Mouse (Mus musculus) midbrain, postnatal 0 days (tissue): ENCODE data around the gene Mrc2. TPM values are rescaled to one million over a fixed set of nuclear protein-coding genes. Genes with fewer than 3 reads are reported as not detected.

Experiments used
- ATAC-seq: fragments of 200-750 bp; cut with Nextera tagmentation; 2 replicates; pipeline ENCODE4 v1.8.0; 2017; ENCODE audit warnings: moderate number of reproducible peaks, mild to moderate bottlenecking, moderate TSS enrichment, moderate library complexity; ENCODE audit not compliant: low FRiP score
- DNase-seq: peaks from one replicate; pipeline ENCODE4 v3.0.0-alpha.2; 2015; ENCODE audit warnings: low spot score
- H3K27ac ChIP-seq: fragments of 300-500 bp; sonication (generic); 2 replicates; pipeline ENCODE4 v1.5.1; 2014; ENCODE audit warnings: low read depth, mild to moderate bottlenecking, low read length, mixed read lengths
- H3K27me3 ChIP-seq: fragments of 300-500 bp; sonication (generic); 2 replicates; pipeline ENCODE4 v1.6.1; 2014; ENCODE audit warnings: low read length, control low read depth, mixed read lengths; ENCODE audit not compliant: insufficient read depth
- H3K36me3 ChIP-seq: fragments of 300-500 bp; sonication (generic); 2 replicates; pipeline ENCODE4 v1.6.1; 2014; ENCODE audit warnings: low read length, control low read depth, mixed read lengths; ENCODE audit not compliant: insufficient read depth
- H3K4me1 ChIP-seq: fragments of 300-500 bp; sonication (generic); 2 replicates; pipeline ENCODE4 v1.6.1; 2014; ENCODE audit warnings: mild to moderate bottlenecking, control low read depth, antibody characterized with exemption, low read length, mixed read lengths; ENCODE audit not compliant: insufficient read depth
- H3K4me2 ChIP-seq: fragments of 300-500 bp; sonication (generic); 2 replicates; pipeline ENCODE4 v1.6.1; 2014; ENCODE audit warnings: low read depth, mild to moderate bottlenecking, low read length, mixed read lengths; ENCODE audit not compliant: poor library complexity, severe bottlenecking
- H3K4me3 ChIP-seq: fragments of 300-500 bp; sonication (generic); 2 replicates; pipeline ENCODE4 v1.5.1; 2014; ENCODE audit warnings: low read depth, mild to moderate bottlenecking, low read length, moderate library complexity
- H3K9ac ChIP-seq: fragments of 300-500 bp; sonication (generic); replicated peaks from 2 replicates; pipeline ENCODE4 v1.6.1; 2014; ENCODE audit warnings: mild to moderate bottlenecking, low read length, moderate library complexity, mixed read lengths; ENCODE audit not compliant: poor library complexity, severe bottlenecking
- H3K9me3 ChIP-seq: fragments of 300-500 bp; sonication (generic); 2 replicates; pipeline ENCODE4 v1.6.1; 2016; ENCODE audit warnings: low read length, control low read depth
- CTCF ChIP-seq: IDR thresholded peaks from 2 replicates; pipeline ENCODE4 v1.5.1; 2016; ENCODE audit warnings: antibody characterized with exemption, mild to moderate bottlenecking
- WGBS: fragments of 180-500 bp; shearing (Covaris S2); extraction: QIAGEN DNeasy Blood & Tissue Kit; methylation state at CpG from one replicate; pipeline ENCODE4 v1.1.7; 2014; 5-methylcytosine and 5-hydroxymethylcytosine counted together
- polyA plus RNA-seq: library from polyadenylated mRNA; unstranded; fragments of >200 nt; fragmentation: Nextera tagmentation; extraction: Ambion mirVana; gene quantifications from 2 replicates; pipeline ENCODE4 v1.2.1, GENCODE M21; 2015
- total RNA-seq: library from RNA; depleted of rRNA; stranded (reverse); fragments of >200 nt; gene quantifications from 2 replicates; pipeline ENCODE4 v1.2.3, GENCODE M21; 2014

Mrc2 gene
- total and polyA plus RNA-seq, 2 experiments from 2014 or later, result 3.4 to 20.5 TPM

DNA sequence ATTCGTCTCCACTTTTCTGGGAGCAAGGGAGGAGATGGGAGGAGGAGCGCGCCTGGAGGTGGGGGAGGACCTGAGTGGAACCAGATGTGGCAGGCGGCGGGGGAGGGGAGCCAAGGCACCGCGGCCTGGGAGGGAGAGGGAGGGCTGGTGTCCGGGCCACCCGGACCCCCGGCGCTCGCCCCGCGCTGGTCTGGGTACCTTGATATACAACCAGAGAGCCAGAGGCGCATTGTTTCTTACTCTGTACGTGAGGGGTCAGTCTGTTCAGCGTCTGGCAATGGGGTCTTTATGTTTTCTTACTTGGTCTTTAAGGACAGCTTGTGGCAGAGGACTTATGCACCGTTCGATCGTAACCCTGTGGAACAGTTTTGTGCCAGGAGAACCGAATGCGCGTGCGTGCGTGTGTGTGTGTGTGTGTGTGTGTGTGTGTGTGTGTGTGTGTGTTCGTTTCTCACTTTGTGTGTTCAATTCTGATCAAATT is 698 bp downstream of the Mrc2 start:
- Histone ChIP-seq H3K36me3 (no peaks in the 10 kb centered on the region), H3K27me3 (0 out of 2 replicates have a peak, but pooled peaks cover 10% of the 10 kb centered on the region), H3K9ac (peak overlapping the region; percentile 48; the same call in 1 of the 2 replicates), H3K9me3 (no peaks in the 10 kb centered on the region), H3K4me2 (peak overlapping the region; percentile 99), H3K27ac (no peak overlapping the region), H3K4me1 (0 out of 2 replicates have a peak, but pooled peaks cover 6% of the 10 kb centered on the region), H3K4me3 (peak overlapping the region; percentile 53)
- no peak for TF ChIP-seq CTCF
- DNase-seq (peak; percentile 19), ATAC-seq (0 out of 2 replicates have a peak, but pooled peaks have one; percentile 6)
- 4% methylated on average over 24 of the region's 26 CpGs for WGBS

DNA sequence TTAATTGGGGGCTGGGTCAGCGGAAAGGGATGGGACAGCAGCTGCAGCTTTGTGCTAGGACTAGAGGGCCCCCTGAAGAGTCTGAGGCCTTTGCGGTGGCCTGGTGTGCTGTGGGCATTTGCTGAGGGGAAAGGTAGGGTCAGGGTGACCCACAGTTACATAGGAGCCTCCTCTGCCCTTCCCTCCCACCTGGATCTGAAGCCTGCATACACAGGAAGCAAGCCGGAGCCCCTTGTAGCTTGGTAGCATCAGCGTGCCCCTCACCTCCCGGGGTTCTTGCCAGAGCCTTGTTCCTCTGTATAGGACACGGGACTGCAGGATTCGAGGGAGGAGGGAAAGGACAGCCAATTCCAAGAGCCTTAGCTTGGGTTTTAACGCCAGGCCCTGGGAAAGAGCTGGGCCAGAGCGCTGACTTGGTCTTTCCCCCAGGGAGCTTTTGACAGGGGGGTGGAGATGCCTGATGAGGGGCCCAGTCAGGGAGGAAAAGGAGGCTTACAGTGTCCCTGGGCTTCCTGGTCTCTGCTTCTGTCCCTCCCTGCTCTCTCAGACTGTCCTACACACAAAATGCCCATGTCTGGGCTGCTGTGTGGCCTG is 1.6 kb downstream of the Mrc2 start:
- WGBS, result 10% methylated on average over 9 of the region's 9 CpGs
- H3K4me1 ChIP-seq, result 0 out of 2 replicates have a peak, but pooled peaks cover 6% of the 10 kb centered on the region
- peak; percentile 14 for DNase-seq
- H3K27ac ChIP-seq, result no peak overlapping the region
- H3K4me3 ChIP-seq, result no peak overlapping the region
- ATAC-seq, result no peak
- no peaks in the 10 kb centered on the region for H3K9me3 ChIP-seq
- no peaks in the 10 kb centered on the region for H3K36me3 ChIP-seq
- 0 out of 2 replicates have a peak, but pooled peaks cover 10% of the 10 kb centered on the region for H3K27me3 ChIP-seq
- H3K4me2 ChIP-seq, result no peak overlapping the region
- H3K9ac ChIP-seq, result no peak overlapping the region
- no peak for TF ChIP-seq CTCF

- no peak for TF ChIP-seq CTCF
- H3K4me2 ChIP-seq, result no peak overlapping the region
- 95% methylated on average over 10 of the region's 10 CpGs for WGBS
- DNase-seq, result no peak
- no peak overlapping the region for H3K27ac ChIP-seq
- 0 out of 2 replicates have a peak, but pooled peaks cover 6% of the 10 kb centered on the region for H3K27me3 ChIP-seq
- no peaks in the 10 kb centered on the region for H3K9me3 ChIP-seq
- no peak for ATAC-seq
- no peaks in the 10 kb centered on the region for H3K36me3 ChIP-seq
- no peak overlapping the region for H3K4me3 ChIP-seq
- no peak overlapping the region for H3K9ac ChIP-seq
- 0 out of 2 replicates have a peak, but pooled peaks cover 6% of the 10 kb centered on the region for H3K4me1 ChIP-seq
Measured at GRCm38 (mm10) chr11:105296084-105296483, 3.6 kb downstream of the Mrc2 start.

GRCm38 (mm10) chr11:105310197-105310596 is 17.8 kb downstream of the Mrc2 start:
- H3K4me2 ChIP-seq, result no peak overlapping the region
- H3K36me3 ChIP-seq, result no peaks in the 10 kb centered on the region
- WGBS, result 95% methylated on average over 7 of the region's 7 CpGs
- TF ChIP-seq CTCF, result no peak
- ATAC-seq (no peak), DNase-seq (no peak)
- no peaks in the 10 kb centered on the region for H3K27me3 ChIP-seq
- H3K4me3 ChIP-seq, result no peak overlapping the region
- peaks cover 7% of the 10 kb centered on the region for H3K4me1 ChIP-seq
- no peak overlapping the region for H3K27ac ChIP-seq
- H3K9me3 ChIP-seq, result no peaks in the 10 kb centered on the region
- no peak overlapping the region for H3K9ac ChIP-seq

DNA sequence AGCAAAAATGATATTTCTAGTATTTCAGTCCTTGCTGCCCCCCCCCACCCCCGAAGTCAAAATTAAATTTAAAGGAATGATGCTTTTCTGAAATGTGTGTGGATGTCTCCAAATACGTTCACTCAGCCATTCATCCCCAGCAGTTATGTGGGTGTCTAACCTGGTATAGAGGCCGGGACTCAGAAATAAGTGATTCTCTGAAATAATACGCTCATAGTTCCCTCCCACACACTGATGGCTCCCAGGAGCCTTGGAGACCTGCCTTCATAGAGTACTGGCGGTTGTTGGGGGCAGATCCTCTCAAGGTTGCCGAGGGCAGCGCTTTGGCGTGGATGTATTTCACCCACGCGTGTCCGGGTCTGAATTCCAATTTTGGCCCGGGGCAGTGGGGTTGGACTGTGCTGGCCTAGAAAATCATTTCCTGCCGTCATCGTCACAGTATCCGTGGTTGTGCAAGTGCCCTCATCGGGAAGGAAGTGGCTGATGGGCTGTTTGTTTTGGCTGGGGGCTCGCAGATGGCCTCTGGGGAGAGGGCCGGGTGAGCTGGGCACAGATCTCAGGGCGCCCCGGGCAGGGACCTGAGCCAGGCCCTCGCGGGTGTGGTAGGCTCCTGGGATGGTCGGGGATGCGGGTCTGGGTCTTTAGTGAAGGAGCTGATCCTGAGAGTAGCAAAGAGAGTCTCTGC is 19.0 kb downstream of the Mrc2 start:
- Histone ChIP-seq H3K9ac (no peak overlapping the region), H3K27ac (no peak overlapping the region), H3K36me3 (no peaks in the 10 kb centered on the region), H3K4me3 (no peak overlapping the region), H3K4me2 (no peak overlapping the region), H3K27me3 (no peaks in the 10 kb centered on the region), H3K9me3 (no peaks in the 10 kb centered on the region), H3K4me1 (peaks cover 7% of the 10 kb centered on the region)
- WGBS, result 81% methylated on average over 24 of the region's 24 CpGs
- TF ChIP-seq CTCF, result no peak
- ATAC-seq, result no peak
- DNase-seq, result no peak
